Mouse (Mus musculus) liver, postnatal 0 days (tissue): ENCODE results near the gene Zfp651.

Experiments
- CTCF ChIP-seq: sonication (generic); IDR thresholded peaks from 2 replicates; pipeline ENCODE4 v1.5.1; 2016; ENCODE audit warnings: antibody characterized with exemption, low read depth
- EP300 ChIP-seq: IDR thresholded peaks from 2 replicates; pipeline ENCODE4 v1.6.1; 2016; ENCODE audit warnings: antibody characterized with exemption, low read depth, mild to moderate bottlenecking

- TF ChIP-seq CTCF: no peak
- no peak for TF ChIP-seq EP300
Measured at GRCm38 (mm10) chr9:121761091-121761665, 2.0 kb downstream of the Zfp651 start.
